ENCODE assay signal across 16 mouse cellular contexts in the genomic region with DNA sequence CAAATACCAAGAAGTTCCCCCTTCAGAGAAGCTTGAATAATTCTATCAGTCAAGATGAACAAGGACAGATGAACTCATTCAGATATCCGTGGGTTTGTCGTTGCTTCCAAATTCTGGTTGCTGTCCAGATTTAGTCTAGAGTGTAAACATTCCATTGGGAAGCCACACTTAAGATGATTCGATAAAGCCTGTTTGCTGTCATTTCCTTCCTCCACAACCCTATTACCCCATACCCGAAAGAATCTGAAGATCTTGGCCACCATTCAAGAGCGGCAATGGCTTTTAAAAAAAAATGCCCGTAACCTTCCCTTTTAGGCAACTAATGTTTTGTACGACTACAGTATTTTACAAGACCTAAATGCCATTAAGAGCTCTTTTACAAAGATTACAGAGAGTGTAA. TPM values are rescaled to one million over a fixed set of nuclear protein-coding genes. Genes with fewer than 3 reads are reported as not detected.
DNase-seq lines count a peak whose midpoint lies in the region; ATAC-seq and TF ChIP-seq lines count a peak whose summit lies in the region.
"Had no signal": no experiment of that assay in that cellular context is flagged by ENCODE, and none has a peak within 500 bp of the region (broad histone marks: within the 10 kb centered on the region; RNA-seq: fewer than 3 reads in every experiment).

No protein-coding gene starts in this region.

- DNase-seq in embryonic facial prominence, embryonic 14.5 days (ENCODE audit: low spot score), result peak; percentile 65
- DNase-seq in embryonic facial prominence, embryonic 10.5 days (ENCODE audit: low spot score), result no peak
- DNase-seq in lung, embryonic 14.5 days, result peak; percentile 87
- no peak for DNase-seq in lung, adult 2 months
- DNase-seq in urinary bladder, postnatal 10 days (ENCODE audit: low spot score), result no peak
- DNase-seq: B cell, adult 2 months; cerebellum, postnatal 14 days; gastrocnemius, postnatal 10 days; midbrain, embryonic 14.5 days; right cerebral cortex, postnatal 25 days had no signal

- H3K9me3 ChIP-seq in embryonic facial prominence, embryonic 14.5 days (ENCODE audit: control insufficient read depth, low read length), result no peaks in the 10 kb centered on the region
- H3K9me3 ChIP-seq in embryonic facial prominence, embryonic 10.5 days, result no peaks in the 10 kb centered on the region
- H3K9me3 ChIP-seq in lung, embryonic 14.5 days (ENCODE audit: low read depth, low read length), result no peaks in the 10 kb centered on the region
- H3K9me3 ChIP-seq: limb, embryonic 15.5 days; neural tube, embryonic 12.5 days had no signal

- no peak overlapping the region for H3K27ac ChIP-seq in embryonic facial prominence, embryonic 14.5 days (replicated peaks; ENCODE audit: low read depth, low read length)
- H3K27ac ChIP-seq in embryonic facial prominence, embryonic 10.5 days (replicated peaks), result no peak overlapping the region
- no peak overlapping the region for H3K27ac ChIP-seq in lung, embryonic 14.5 days (ENCODE audit: low read depth)
- H3K27ac ChIP-seq: limb, embryonic 15.5 days; neural tube, embryonic 12.5 days had no signal

- no peak overlapping the region for H3K4me2 ChIP-seq in embryonic facial prominence, embryonic 14.5 days (ENCODE audit: low read depth, low read length)
- no peak overlapping the region for H3K4me2 ChIP-seq in lung, embryonic 14.5 days
- H3K4me2 ChIP-seq: limb, embryonic 15.5 days; neural tube, embryonic 12.5 days had no signal

- H3K4me1 ChIP-seq in embryonic facial prominence, embryonic 14.5 days (ENCODE audit: control insufficient read depth, insufficient read depth, low read length), result no peaks in the 10 kb centered on the region
- H3K4me1 ChIP-seq in embryonic facial prominence, embryonic 10.5 days, result no peaks in the 10 kb centered on the region
- H3K4me1 ChIP-seq in lung, embryonic 14.5 days (ENCODE audit: insufficient read depth), result peaks cover 6% of the 10 kb centered on the region; the same call in 1 of the 2 replicates
- H3K4me1 ChIP-seq in lung, adult 2 months (ENCODE audit: control insufficient read depth, insufficient read depth, low read length), result peaks cover 2% of the 10 kb centered on the region; the same call in 1 of the 2 replicates
- H3K4me1 ChIP-seq: limb, embryonic 15.5 days; neural tube, embryonic 12.5 days had no signal

- no peak for TF ChIP-seq POLR2A in lung, adult 2 months (IDR thresholded peaks at IDR 0.05; ENCODE audit: borderline replicate concordance, extremely low read depth, low read depth, low read length)

- WGBS in embryonic facial prominence, embryonic 14.5 days, result 49% methylated on average over 7 of the region's 7 CpGs
- 89% methylated on average over 7 of the region's 7 CpGs for WGBS in embryonic facial prominence, embryonic 10.5 days
- 25% methylated on average over 7 of the region's 7 CpGs for WGBS in lung, embryonic 14.5 days
- 13% methylated on average over 7 of the region's 7 CpGs for WGBS in lung, adult 2 months

- no peaks in the 10 kb centered on the region for H3K27me3 ChIP-seq in embryonic facial prominence, embryonic 14.5 days (replicated peaks; ENCODE audit: control insufficient read depth, insufficient read depth, low read length)
- no peaks in the 10 kb centered on the region for H3K27me3 ChIP-seq in embryonic facial prominence, embryonic 10.5 days (replicated peaks; ENCODE audit: low read depth, poor library complexity, severe bottlenecking)
- H3K27me3 ChIP-seq in lung, embryonic 14.5 days (ENCODE audit: insufficient read depth, low read length), result no peaks in the 10 kb centered on the region
- H3K27me3 ChIP-seq: limb, embryonic 15.5 days; neural tube, embryonic 12.5 days had no signal

- H3K9ac ChIP-seq in embryonic facial prominence, embryonic 14.5 days (ENCODE audit: low read depth, low read length), result no peak overlapping the region
- H3K9ac ChIP-seq in lung, embryonic 14.5 days, result no peak overlapping the region
- H3K9ac ChIP-seq: limb, embryonic 15.5 days; neural tube, embryonic 12.5 days had no signal

- ATAC-seq in embryonic facial prominence, embryonic 14.5 days (ENCODE audit: low read depth), result no peak
- peak; percentile 55; the same call in 1 of the 2 replicates for ATAC-seq in lung, embryonic 14.5 days (ENCODE audit: insufficient read depth)
- ATAC-seq in granulocyte monocyte progenitor cell, adult 5-6 weeks (replicated peaks; ENCODE audit: poor library complexity, severe bottlenecking), result peak; percentile 78
- ATAC-seq in megakaryocyte progenitor cell, adult 5-6 weeks (replicated peaks; ENCODE audit: poor library complexity), result peak; percentile 79
- ATAC-seq in monocyte, adult 5-6 weeks (replicated peaks; ENCODE audit: insufficient number of reproducible peaks, low FRiP score, low TSS enrichment, poor library complexity, severe bottlenecking), result no peak
- ATAC-seq: intestine, embryonic 16.5 days had no signal

- no peak for TF ChIP-seq CTCF in lung, embryonic 14.5 days (IDR thresholded peaks at IDR 0.05; ENCODE audit: low read depth)
- TF ChIP-seq CTCF in lung, adult 2 months (IDR thresholded peaks at IDR 0.05; ENCODE audit: insufficient read depth, low read length), result no peak

- H3K4me3 ChIP-seq in embryonic facial prominence, embryonic 14.5 days (ENCODE audit: low read depth, low read length), result no peak overlapping the region
- H3K4me3 ChIP-seq in embryonic facial prominence, embryonic 10.5 days, result no peak overlapping the region
- H3K4me3 ChIP-seq in lung, embryonic 14.5 days (ENCODE audit: low read depth, low read length), result no peak overlapping the region
- no peak overlapping the region for H3K4me3 ChIP-seq in lung, adult 2 months (replicated peaks; ENCODE audit: extremely low read depth, low read depth, low read length)
- H3K4me3 ChIP-seq: limb, embryonic 15.5 days; neural tube, embryonic 12.5 days had no signal

- no peaks in the 10 kb centered on the region for H3K36me3 ChIP-seq in embryonic facial prominence, embryonic 14.5 days (ENCODE audit: control insufficient read depth, insufficient read depth, low read length)
- H3K36me3 ChIP-seq in embryonic facial prominence, embryonic 10.5 days (replicated peaks), result no peaks in the 10 kb centered on the region
- H3K36me3 ChIP-seq in lung, embryonic 14.5 days (ENCODE audit: insufficient read depth), result no peaks in the 10 kb centered on the region
- H3K36me3 ChIP-seq: limb, embryonic 15.5 days; neural tube, embryonic 12.5 days had no signal

RNA-seq across cellular contexts. Expression of gene Sgms2, which starts 31.0 kb away (rescaled TPM):
- polyA plus RNA-seq in embryonic facial prominence, embryonic 14.5 days (2014; fragmentation: Nextera tagmentation; extraction: Ambion mirVana), result 20.8 and 34.6 TPM in 2 replicates
- 0.77 and 1.2 TPM in 2 replicates for polyA plus RNA-seq in embryonic facial prominence, embryonic 10.5 days (2016; fragmentation: Nextera tagmentation; extraction: Ambion mirVana)
- 2.1 and 3.1 TPM in 2 replicates for polyA plus RNA-seq in lung, embryonic 14.5 days (2014; fragmentation: Nextera tagmentation; extraction: Ambion mirVana)
- polyA plus RNA-seq in lung, adult 2 months (2012; rRNA removed), result 1.7 and 2.6 TPM in 2 replicates
- 35.8 and 38.3 TPM in 2 replicates for total RNA-seq in granulocyte monocyte progenitor cell, adult 5-6 weeks (2014; fragmentation: Nextera tagmentation)
- 46.4 and 53.1 TPM in 2 replicates for total RNA-seq in granulocyte monocyte progenitor cell, adult 5-6 weeks (2017)
- 74.7 and 77.2 TPM in 2 replicates for total RNA-seq in megakaryocyte progenitor cell, adult 5-6 weeks (2015)
- total RNA-seq in megakaryocyte progenitor cell, adult 5-6 weeks (2017), result 34.3 and 38.6 TPM in 2 replicates
- 1.2 to 15.8 TPM (median 3.8 TPM) in 3 replicates for total RNA-seq in monocyte, adult 5-6 weeks (2017)

RNA-seq across cellular contexts. Expression of gene Papss1, which starts 42.3 kb away (rescaled TPM):
- 111 and 128 TPM in 2 replicates for polyA plus RNA-seq in embryonic facial prominence, embryonic 14.5 days (2014; fragmentation: Nextera tagmentation; extraction: Ambion mirVana)
- 62.4 and 71.1 TPM in 2 replicates for polyA plus RNA-seq in embryonic facial prominence, embryonic 10.5 days (2016; fragmentation: Nextera tagmentation; extraction: Ambion mirVana)
- 98.6 and 99.2 TPM in 2 replicates for polyA plus RNA-seq in lung, embryonic 14.5 days (2014; fragmentation: Nextera tagmentation; extraction: Ambion mirVana)
- polyA plus RNA-seq in lung, adult 2 months (2012; rRNA removed), result 26.0 and 36.0 TPM in 2 replicates
- 15.4 and 19.6 TPM in 2 replicates for total RNA-seq in granulocyte monocyte progenitor cell, adult 5-6 weeks (2014; fragmentation: Nextera tagmentation)
- total RNA-seq in granulocyte monocyte progenitor cell, adult 5-6 weeks (2017), result 25.3 and 29.0 TPM in 2 replicates
- 17.1 and 19.3 TPM in 2 replicates for total RNA-seq in megakaryocyte progenitor cell, adult 5-6 weeks (2015)
- 25.8 and 27.6 TPM in 2 replicates for total RNA-seq in megakaryocyte progenitor cell, adult 5-6 weeks (2017)
- total RNA-seq in monocyte, adult 5-6 weeks (2017), result 23.3 to 35.2 TPM (median 29.7 TPM) in 3 replicates

Comparison
In these comparisons a context has a peak if more than half of its experiments do, and no peak if none do; other contexts are left out.
1. DNase-seq: peak in embryonic facial prominence, embryonic 14.5 days (single experiment) and lung, embryonic 14.5 days (single experiment); none in embryonic facial prominence, embryonic 10.5 days (single experiment), lung, adult 2 months (single experiment) and urinary bladder, postnatal 10 days (single experiment).
2. ATAC-seq: peak in lung, embryonic 14.5 days (single experiment), granulocyte monocyte progenitor cell, adult 5-6 weeks (single experiment) and megakaryocyte progenitor cell, adult 5-6 weeks (single experiment); none in embryonic facial prominence, embryonic 14.5 days (single experiment) and monocyte, adult 5-6 weeks (single experiment).